Mouse (Mus musculus) right cerebral cortex, postnatal 36 days (tissue): ENCODE results near the gene Grid2.
"Not testable (repeated sequence)": the region's sequence is repeated elsewhere in the genome, so short reads cannot be mapped to it uniquely, and the experiment has no call there.

Source experiments
- DNase-seq, 2 experiments: peaks; one replicate each; pipeline ENCODE4 v3.0.0; 2022; ENCODE audit warnings: low spot score in 2 of 2, mixed read lengths in 1 of 2

Gene Grid2

GRCm38 (mm10) chr6:63255826-63256555, at the start of gene Grid2:
Grid2 (plus strand) TSS chr6:63255876.
- DNase-seq = peak; percentile 52 to 54

- no peak for DNase-seq
These were observed 4.9 kb upstream of the Grid2 start for GRCm38 (mm10) chr6:63250738-63251137.

GRCm38 (mm10) chr6:63256556-63257405, 1.1 kb downstream of the Grid2 start:
- peak; percentile 28 to 30 for DNase-seq

- DNase-seq = peak; percentile 42 to 51
These were observed 1.8 kb downstream of the Grid2 start for GRCm38 (mm10) chr6:63257406-63257845.

GRCm38 (mm10) chr6:63257876-63258275, 2.2 kb downstream of the Grid2 start:
- DNase-seq = no peak

GRCm38 (mm10) chr6:63259764-63260163, 4.1 kb downstream of the Grid2 start:
- DNase-seq = no peak

GRCm38 (mm10) chr6:63284419-63284818, 28.7 kb downstream of the Grid2 start:
- peak in 1 of 2 experiments; percentile 7 for DNase-seq

- no peak for DNase-seq
These were observed 86.8 kb downstream of the Grid2 start for GRCm38 (mm10) chr6:63342438-63343004.

- DNase-seq = no peak
These were observed 91.3 kb downstream of the Grid2 start for GRCm38 (mm10) chr6:63347015-63347414.

- no peak for DNase-seq
These were observed 125.5 kb downstream of the Grid2 start for GRCm38 (mm10) chr6:63381061-63381611.

GRCm38 (mm10) chr6:63401698-63402097, 146.0 kb downstream of the Grid2 start:
- no peak for DNase-seq

- DNase-seq = no peak
These were observed 161.9 kb downstream of the Grid2 start for GRCm38 (mm10) chr6:63417534-63417933.

- no peak for DNase-seq
These were observed 177.1 kb downstream of the Grid2 start for GRCm38 (mm10) chr6:63432751-63433150.

GRCm38 (mm10) chr6:63448175-63448574, 192.5 kb downstream of the Grid2 start:
- DNase-seq = no peak

- DNase-seq = no peak
These were observed 226.5 kb downstream of the Grid2 start for GRCm38 (mm10) chr6:63482141-63482540.

GRCm38 (mm10) chr6:63515016-63515415, 259.3 kb downstream of the Grid2 start:
- no peak for DNase-seq

GRCm38 (mm10) chr6:63515957-63516356, 260.3 kb downstream of the Grid2 start:
- no peak for DNase-seq

- DNase-seq = no peak
These were observed 276.1 kb downstream of the Grid2 start for GRCm38 (mm10) chr6:63531751-63532150.

GRCm38 (mm10) chr6:63532901-63533300, 277.2 kb downstream of the Grid2 start:
- no peak for DNase-seq

GRCm38 (mm10) chr6:63547741-63548140, 292.1 kb downstream of the Grid2 start:
- no peak for DNase-seq

GRCm38 (mm10) chr6:63568741-63569140, 313.1 kb downstream of the Grid2 start:
- not testable (repeated sequence) for DNase-seq

GRCm38 (mm10) chr6:63590681-63591080, 335.0 kb downstream of the Grid2 start:
- no peak for DNase-seq
